Mouse (Mus musculus) left cerebral cortex, postnatal 14 days (tissue): ENCODE data around the gene Gzf1. TPM values are rescaled to one million over a fixed set of nuclear protein-coding genes. Genes with fewer than 3 reads are reported as not detected.
A peak's percentile ranks its signal among the peaks of the same experiment; 100 is the strongest.

Experiments used
- DNase-seq, 2 experiments: peaks; one replicate each; pipeline ENCODE4 v3.0.0; 2021 to 2022; ENCODE audit warnings: low spot score in 2 of 2, mixed read lengths in 1 of 2
- intact Hi-C: fragments of 180-260 bp; cut with DNase I; formaldehyde crosslinking; loops from one replicate; pipeline ENCODE4 v1.15.1; 2025
- long read RNA-seq, 2 experiments: library from polyadenylated mRNA; stranded (forward); transcript quantifications; one replicate each; pipeline ENCODE4 v2.0.0; 2021
- total RNA-seq, 2 experiments: library from RNA; stranded (reverse); gene quantifications; 2 replicates each; pipeline ENCODE4 v1.2.3; 2021

Gzf1 gene
- 10 to 100 TPM; 25.9 to 26.7 TPM for total RNA-seq
- long read RNA-seq, experiment 1, full-length matches to known transcripts = 13 of 19 reads
- long read RNA-seq, experiment 1, partial matches to known transcripts = 4 of 19 reads
- long read RNA-seq, experiment 1, other reads (novel, unspliced or antisense) = 2 of 19 reads
- long read RNA-seq, experiment 2, full-length matches to known transcripts = 4 of 13 reads
- long read RNA-seq, experiment 2, partial matches to known transcripts = 4 of 13 reads
- long read RNA-seq, experiment 2, other reads (novel, unspliced or antisense) = 5 of 13 reads

- intact Hi-C loops = loop anchor here (2.0 kb wide), 1 partner anchor 50 kb away; no protein-coding TSS in a partner anchor
- peak; percentile 99 to 100 for DNase-seq
Measured at GRCm38 (mm10) chr2:148680775-148681291, at the start of gene Gzf1. Gene Gzf1 (plus strand): TSS chr2:148681023.

- no peak for DNase-seq
- intact Hi-C loops = no loop called here
Measured at GRCm38 (mm10) chr2:148631602-148632001, 49.2 kb upstream of the Gzf1 start.

- intact Hi-C loops = no loop called here
Measured at GRCm38 (mm10) chr2:148634466-148634865, 46.4 kb upstream of the Gzf1 start.

GRCm38 (mm10) chr2:148642610-148643370 lies 38.0 kb upstream of the Gzf1 start:
- no peak for DNase-seq
- intact Hi-C loops = no loop called here

More at GRCm38 (mm10) chr2:148634466-148634865, 46.4 kb upstream of the Gzf1 start:
- peak; percentile 30 to 51 for DNase-seq

- intact Hi-C loops = no loop called here
Measured at GRCm38 (mm10) chr2:148644421-148645000, 36.3 kb upstream of the Gzf1 start.

GRCm38 (mm10) chr2:148650587-148651357 lies 30.1 kb upstream of the Gzf1 start:
- intact Hi-C loops = loop anchor here (10.0 kb wide), 1 partner anchor 846 kb away; no protein-coding TSS in a partner anchor
- no peak for DNase-seq

More at GRCm38 (mm10) chr2:148644421-148645000, 36.3 kb upstream of the Gzf1 start:
- peak in 1 of 2 experiments; percentile 35 for DNase-seq

- intact Hi-C loops = loop anchor here (5.0 to 10.0 kb wide), 4 partner anchors 73 to 850 kb away; partner anchors contain the start of gene Thbd
- DNase-seq = peak; percentile 87 to 88
Measured at GRCm38 (mm10) chr2:148654961-148655360, 25.9 kb upstream of the Gzf1 start.

GRCm38 (mm10) chr2:148663458-148663857 lies 17.4 kb upstream of the Gzf1 start:
- DNase-seq = no peak
- intact Hi-C loops = no loop called here

GRCm38 (mm10) chr2:148672199-148673096 lies 8.4 kb upstream of the Gzf1 start, which contains the start of gene Nxt1:
Gene Nxt1 (plus strand): TSS chr2:148672601.
- intact Hi-C loops = no loop called here
- DNase-seq = peak; percentile 98 to 99

GRCm38 (mm10) chr2:148677801-148678200 lies 3.0 kb upstream of the Gzf1 start:
- intact Hi-C loops = no loop called here
- DNase-seq = peak; percentile 89 to 92

- intact Hi-C loops = no loop called here
- DNase-seq = peak; percentile 54 to 76
Measured at GRCm38 (mm10) chr2:148679346-148679745, 1.5 kb upstream of the Gzf1 start.

- intact Hi-C loops = loop anchor here (2.0 kb wide), 1 partner anchor 49 kb away; no protein-coding TSS in a partner anchor
- DNase-seq = peak; percentile 31 to 51
Measured at GRCm38 (mm10) chr2:148681461-148681891, 653 bp downstream of the Gzf1 start.

- intact Hi-C loops = no loop called here
- DNase-seq = no peak
Measured at GRCm38 (mm10) chr2:148683031-148683430, 2.2 kb downstream of the Gzf1 start.

- intact Hi-C loops = no loop called here
Measured at GRCm38 (mm10) chr2:148684972-148685371, 4.1 kb downstream of the Gzf1 start.

GRCm38 (mm10) chr2:148685709-148686108 lies 4.9 kb downstream of the Gzf1 start:
- intact Hi-C loops = no loop called here
- DNase-seq = no peak

More at GRCm38 (mm10) chr2:148684972-148685371, 4.1 kb downstream of the Gzf1 start:
- no peak for DNase-seq

GRCm38 (mm10) chr2:148686862-148687261 lies 6.0 kb downstream of the Gzf1 start:
- no peak for DNase-seq
- intact Hi-C loops = no loop called here

GRCm38 (mm10) chr2:148687971-148688370 lies 7.1 kb downstream of the Gzf1 start:
- intact Hi-C loops = no loop called here

More at GRCm38 (mm10) chr2:148687971-148688370, 7.1 kb downstream of the Gzf1 start:
- no peak for DNase-seq
